Mouse (Mus musculus) myocyte (in vitro differentiated cells): ENCODE results near the gene Syt1.

Experiments
- CEBPB ChIP-seq: IDR thresholded peaks from 2 replicates; pipeline ENCODE4 v1.6.1; 2011; ENCODE audit warnings: mild to moderate bottlenecking, moderate library complexity; ENCODE audit not compliant: poor library complexity, insufficient read depth, severe bottlenecking
- E2F4 ChIP-seq: IDR thresholded peaks from one replicate; pipeline ENCODE4 v1.6.1; 2011; ENCODE audit warnings: mild to moderate bottlenecking, control low read depth, moderate library complexity; ENCODE audit not compliant: insufficient read depth
- MAX ChIP-seq: IDR thresholded peaks from one replicate; pipeline ENCODE4 v1.6.1; 2011; ENCODE audit warnings: low read depth, mild to moderate bottlenecking, control low read depth
- MYOD1 ChIP-seq, 3 experiments: IDR thresholded peaks; one replicate each; pipeline ENCODE4 v1.6.1; 2011; ENCODE audit warnings: control low read depth in 2 of 3, low read depth in 2 of 3, mild to moderate bottlenecking in 2 of 3, moderate library complexity in 1 of 3; ENCODE audit not compliant: insufficient read length in 2 of 3, control insufficient read depth in 1 of 3
- MYOG ChIP-seq, 3 experiments: IDR thresholded peaks; one replicate each; pipeline ENCODE4 v1.6.1; 2011; ENCODE audit warnings: control low read depth in 2 of 3, low read depth in 2 of 3, mild to moderate bottlenecking in 2 of 3; ENCODE audit not compliant: insufficient read length in 2 of 3, control insufficient read depth in 1 of 3, insufficient read depth in 1 of 3
- POLR2A ChIP-seq: IDR thresholded peaks from one replicate; pipeline ENCODE4 v1.6.1; 2011; ENCODE audit warnings: low read depth, mild to moderate bottlenecking, control low read depth, moderate library complexity; ENCODE audit not compliant: insufficient read length
- TCF12 ChIP-seq: IDR thresholded peaks from one replicate; pipeline ENCODE4 v1.6.1; 2011; ENCODE audit warnings: mild to moderate bottlenecking, control low read depth; ENCODE audit not compliant: poor library complexity, insufficient read depth, severe bottlenecking

- no peak for TF ChIP-seq POLR2A
- no peak for TF ChIP-seq MYOD1 (IDR thresholded peaks at IDR 0.05; ENCODE audit: control insufficient read depth in 1 of 3, insufficient read length in 2 of 3, low read depth in 2 of 3)
- TF ChIP-seq TCF12: no peak
- TF ChIP-seq E2F4: no peak
- TF ChIP-seq MAX: no peak
- TF ChIP-seq CEBPB: no peak
- TF ChIP-seq MYOG (IDR thresholded peaks at IDR 0.05; ENCODE audit: control insufficient read depth in 1 of 3, insufficient read depth in 1 of 3, insufficient read length in 2 of 3, low read depth in 2 of 3): no peak
Observed at GRCm38 (mm10) chr10:108865586-108865985, 145.2 kb downstream of the Syt1 start.
